Mouse (Mus musculus): ENCODE measurements at regions not wholly inside any gene's neighbourhood (a gene's known extent, or its start where the extent isn't known, plus 50 kb on each side); places are given as distances from the start of the nearest gene placed in this dataset.

GRCm38 (mm10) chr13:71248261-71249031, 406.8 kb upstream of the Adamts16 start:
- DNase-seq (ENCODE audit: low read depth): peak; percentile 99

- no peak for DNase-seq (ENCODE audit: low read depth)
These were observed 405.6 kb upstream of the Adamts16 start for GRCm38 (mm10) chr13:71247241-71247640.

- DNase-seq (ENCODE audit: low read depth): peak; percentile 77
These were observed 403.7 kb upstream of the Adamts16 start for GRCm38 (mm10) chr13:71245326-71245725.

GRCm38 (mm10) chr13:71239782-71240181, 398.2 kb upstream of the Adamts16 start:
- DNase-seq (ENCODE audit: low read depth): no peak

GRCm38 (mm10) chr13:71235338-71235737, 393.7 kb upstream of the Adamts16 start:
- DNase-seq (ENCODE audit: low read depth): no peak

GRCm38 (mm10) chr13:71231182-71231581, 389.6 kb upstream of the Adamts16 start:
- DNase-seq (ENCODE audit: low read depth): no peak

- no peak for DNase-seq (ENCODE audit: low read depth)
These were observed 373.2 kb upstream of the Adamts16 start for GRCm38 (mm10) chr13:71214776-71215175.

- DNase-seq (ENCODE audit: low read depth): no peak
These were observed 369.8 kb upstream of the Adamts16 start for GRCm38 (mm10) chr13:71211363-71211762.

- DNase-seq (ENCODE audit: low read depth): peak; percentile 42
These were observed 369.1 kb upstream of the Adamts16 start for GRCm38 (mm10) chr13:71210658-71211251.

- no peak for DNase-seq (ENCODE audit: low read depth)
These were observed 364.1 kb upstream of the Adamts16 start for GRCm38 (mm10) chr13:71205708-71206107.

- no peak for DNase-seq (ENCODE audit: low read depth)
These were observed 359.0 kb upstream of the Adamts16 start for GRCm38 (mm10) chr13:71200656-71201055.

- DNase-seq (ENCODE audit: low read depth): no peak
These were observed 354.1 kb upstream of the Adamts16 start for GRCm38 (mm10) chr13:71195675-71196074.

GRCm38 (mm10) chr13:71184500-71184899, 342.9 kb upstream of the Adamts16 start:
- DNase-seq (ENCODE audit: low read depth): no peak

- DNase-seq (ENCODE audit: low read depth): no peak
These were observed 337.5 kb upstream of the Adamts16 start for GRCm38 (mm10) chr13:71179083-71179482.

GRCm38 (mm10) chr13:71174335-71174734, 332.7 kb upstream of the Adamts16 start:
- no peak for DNase-seq (ENCODE audit: low read depth)

GRCm38 (mm10) chr13:71166226-71166625, 324.6 kb upstream of the Adamts16 start:
- DNase-seq (ENCODE audit: low read depth): no peak

- no peak for DNase-seq (ENCODE audit: low read depth)
These were observed 323.7 kb upstream of the Adamts16 start for GRCm38 (mm10) chr13:71165096-71165920.

- no peak for DNase-seq (ENCODE audit: low read depth)
These were observed 322.4 kb upstream of the Adamts16 start for GRCm38 (mm10) chr13:71164012-71164411.

- no peak for DNase-seq (ENCODE audit: low read depth)
These were observed 321.3 kb upstream of the Adamts16 start for GRCm38 (mm10) chr13:71162952-71163351.

GRCm38 (mm10) chr13:71158300-71158860, 316.8 kb upstream of the Adamts16 start:
- no peak for DNase-seq (ENCODE audit: low read depth)

GRCm38 (mm10) chr13:71157656-71158299, 316.2 kb upstream of the Adamts16 start:
- DNase-seq (ENCODE audit: low read depth): no peak

GRCm38 (mm10) chr13:71150092-71150491, 308.5 kb upstream of the Adamts16 start:
- no peak for DNase-seq (ENCODE audit: low read depth)

All from gonadal fat pad, adult 2 months (tissue).